Mouse (Mus musculus): ENCODE measurements at regions not wholly inside any gene's neighbourhood (a gene's known extent, or its start where the extent isn't known, plus 50 kb on each side); places are given as distances from the start of the nearest gene placed in this dataset.

GRCm38 (mm10) chr4:83915871-83916270, 390.5 kb downstream of the Ccdc171 start:
- no peak for DNase-seq (ENCODE audit: low read depth, low spot score)

GRCm38 (mm10) chr4:83917009-83917408, 391.7 kb downstream of the Ccdc171 start:
- no peak for DNase-seq (ENCODE audit: low read depth, low spot score)

GRCm38 (mm10) chr4:83918093-83918492, 392.7 kb downstream of the Ccdc171 start:
- no peak for DNase-seq (ENCODE audit: low read depth, low spot score)

- no peak for DNase-seq (ENCODE audit: low read depth, low spot score)
These were observed 393.7 kb downstream of the Ccdc171 start for GRCm38 (mm10) chr4:83919041-83919440.

- DNase-seq (ENCODE audit: low read depth, low spot score), result no peak
These were observed 399.9 kb downstream of the Ccdc171 start for GRCm38 (mm10) chr4:83925118-83925842.

DNA sequence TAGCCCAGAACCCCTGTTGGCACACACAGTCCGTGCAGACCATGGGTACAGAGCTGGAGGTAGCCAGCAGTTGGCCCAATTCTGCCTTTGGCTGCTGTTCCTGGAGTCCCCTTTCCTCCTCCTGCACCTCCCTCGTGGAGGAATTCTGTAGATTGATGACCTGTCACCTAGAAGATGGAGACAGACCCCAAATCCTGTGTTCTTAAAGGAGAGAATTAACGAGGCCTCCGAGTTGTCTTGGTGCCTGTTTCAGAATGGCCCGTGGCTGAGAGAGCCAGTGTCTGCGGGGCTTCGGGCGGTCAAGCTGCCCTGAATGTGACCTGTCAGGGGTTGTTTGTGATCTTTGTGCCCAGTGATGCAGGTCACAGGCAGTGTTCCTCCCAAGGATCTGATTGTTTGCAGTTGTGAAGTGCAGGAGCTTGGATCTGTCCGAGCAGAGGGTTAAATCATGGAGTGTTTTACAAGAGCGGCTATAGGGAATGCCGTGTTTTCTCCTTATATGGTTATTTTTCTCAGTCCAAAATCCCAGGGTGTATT, 400.9 kb downstream of the Ccdc171 start:
- no peak for DNase-seq (ENCODE audit: low read depth, low spot score)

DNA sequence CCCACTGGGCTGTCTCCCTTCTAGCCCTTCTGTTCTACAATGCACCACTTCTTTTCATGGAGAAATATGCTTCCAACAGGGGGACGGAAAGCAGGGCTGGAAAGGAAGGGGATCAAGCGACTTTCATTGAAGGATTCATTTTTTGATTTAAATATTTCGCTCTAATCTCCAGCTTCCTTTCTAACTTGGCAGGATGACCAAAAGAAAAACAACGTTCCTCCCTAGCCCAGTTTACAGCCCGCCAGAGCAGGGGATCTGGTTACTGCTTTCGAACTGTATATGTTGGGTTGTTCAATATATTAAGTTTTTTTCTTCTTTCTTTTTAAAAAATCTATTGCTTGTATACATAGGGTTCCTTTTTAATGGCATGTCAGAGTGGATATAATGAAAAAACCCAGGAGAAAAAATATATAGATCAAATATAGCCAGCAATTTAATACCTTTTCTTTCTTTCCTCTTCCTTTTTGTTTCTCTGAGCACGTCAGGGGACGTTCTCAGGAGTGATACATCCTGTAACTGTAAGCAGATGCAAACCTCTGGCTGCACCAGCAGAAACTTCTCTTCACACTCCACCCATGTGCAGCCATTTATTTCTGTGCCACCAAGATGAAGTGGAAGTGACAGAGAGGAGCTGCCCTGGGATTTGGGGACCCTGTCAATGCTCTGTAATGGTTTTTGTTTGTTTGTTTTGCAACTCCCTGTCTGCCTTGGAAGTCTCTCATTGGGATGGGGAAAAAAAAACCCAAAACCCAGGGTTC, 406.7 kb downstream of the Ccdc171 start:
- DNase-seq (ENCODE audit: low read depth, low spot score), result no peak

DNA sequence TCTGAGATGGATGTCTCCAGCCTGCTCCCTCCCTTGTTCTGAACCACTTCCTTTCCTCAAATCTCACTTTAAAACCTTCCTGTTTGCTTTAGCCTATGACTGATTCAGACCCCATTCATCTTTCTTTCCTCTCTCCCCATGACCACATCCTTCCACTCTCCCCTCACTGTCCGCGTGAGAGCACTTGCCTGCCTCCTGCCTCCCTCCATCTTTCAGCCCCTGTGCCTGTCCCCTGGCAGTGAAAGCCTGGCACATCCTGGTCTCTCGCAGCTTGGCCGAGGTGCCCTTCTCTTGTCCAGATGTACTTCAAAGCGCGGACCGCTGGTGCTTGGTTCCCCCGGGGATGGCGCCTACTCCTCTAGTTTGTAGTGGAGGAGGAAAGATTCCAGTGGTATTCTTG, 416.3 kb downstream of the Ccdc171 start:
- no peak for DNase-seq (ENCODE audit: low read depth, low spot score)

- no peak for DNase-seq (ENCODE audit: low read depth, low spot score)
These were observed 424.3 kb downstream of the Ccdc171 start for GRCm38 (mm10) chr4:83949612-83950011.

DNA sequence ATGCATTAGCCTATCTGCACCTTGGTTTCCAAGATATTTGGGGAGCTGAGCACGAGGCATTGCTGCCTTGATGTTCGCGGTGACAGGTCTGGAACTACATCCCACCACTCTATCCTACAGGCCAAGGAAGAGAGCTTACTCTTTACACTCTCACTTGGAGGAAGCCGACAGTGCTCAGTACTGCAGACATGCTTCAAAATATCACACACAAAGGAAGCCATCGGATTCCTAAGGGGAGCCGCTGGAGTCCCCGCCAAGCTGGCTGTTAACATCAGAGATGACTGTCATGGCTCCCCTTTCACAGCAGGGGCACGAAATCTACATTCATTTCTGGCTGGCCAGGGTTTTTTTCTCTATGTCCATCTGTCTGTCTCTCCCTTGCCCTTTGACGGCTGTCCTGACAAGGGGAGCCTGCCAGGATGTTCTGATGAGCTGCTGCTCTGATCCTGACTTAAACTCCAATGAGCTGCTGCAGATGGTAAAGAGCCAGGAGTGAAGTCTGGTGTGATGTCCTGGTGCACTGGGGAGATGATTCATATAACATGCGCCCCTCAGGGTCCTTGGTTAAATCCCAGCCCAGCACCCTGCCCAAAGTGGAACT, 425.6 kb downstream of the Ccdc171 start:
- DNase-seq (ENCODE audit: low read depth, low spot score), result no peak

DNA sequence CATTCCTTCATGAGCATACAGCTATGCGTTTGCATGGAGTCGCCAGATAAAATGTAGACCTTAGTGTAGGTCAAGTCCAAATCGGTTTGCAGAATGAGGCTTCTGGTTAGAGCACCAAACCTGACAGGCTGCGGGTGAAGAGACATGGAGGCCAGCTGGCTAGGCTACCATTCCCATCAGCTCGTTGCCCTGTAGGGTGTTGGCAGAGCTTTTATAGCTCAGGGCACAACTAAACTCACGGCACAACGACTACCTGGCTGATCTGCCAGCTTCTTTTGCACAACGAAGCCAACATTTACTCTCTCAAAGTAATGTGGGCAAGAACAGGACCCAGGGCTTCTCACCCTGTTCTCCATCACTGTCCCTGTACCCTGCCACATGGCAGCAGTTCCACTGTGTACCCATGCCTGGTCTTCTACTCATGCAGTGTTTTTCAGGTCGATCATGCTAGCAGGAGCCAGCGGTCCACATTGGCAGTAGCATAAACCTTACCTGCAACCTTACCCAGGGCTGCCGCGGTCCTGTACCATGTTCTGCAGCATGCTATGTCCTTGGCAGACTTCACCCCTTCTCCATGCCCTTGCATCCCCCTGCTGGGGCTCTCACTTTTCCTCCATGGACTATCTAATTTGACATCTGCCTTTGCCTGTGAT, 431.0 kb downstream of the Ccdc171 start:
- no peak for DNase-seq (ENCODE audit: low read depth, low spot score)

- DNase-seq (ENCODE audit: low read depth, low spot score), result no peak
These were observed 431.9 kb downstream of the Ccdc171 start for GRCm38 (mm10) chr4:83957217-83957692.

- no peak for DNase-seq (ENCODE audit: low read depth, low spot score)
These were observed 441.6 kb downstream of the Ccdc171 start for GRCm38 (mm10) chr4:83966898-83967297.

DNA sequence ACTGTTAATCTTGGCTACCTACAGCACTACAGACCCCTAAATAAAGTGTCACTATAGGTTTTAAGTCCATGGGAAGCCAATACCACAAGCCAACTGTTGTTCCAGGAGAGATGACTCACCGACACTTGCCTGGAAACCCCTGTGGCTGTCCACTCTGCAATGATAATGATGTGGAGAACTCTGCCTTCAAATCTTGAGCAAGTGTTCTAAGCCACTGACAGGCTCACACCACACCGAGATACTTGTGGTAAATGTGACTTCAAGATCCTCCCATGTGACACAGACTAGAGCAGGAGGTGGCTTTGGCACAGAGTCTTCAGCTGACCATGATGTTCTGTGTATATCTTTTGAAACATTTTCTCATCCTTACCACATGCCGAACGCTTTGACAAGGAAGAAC, 447.8 kb downstream of the Ccdc171 start:
- DNase-seq (ENCODE audit: low read depth, low spot score), result no peak

DNA sequence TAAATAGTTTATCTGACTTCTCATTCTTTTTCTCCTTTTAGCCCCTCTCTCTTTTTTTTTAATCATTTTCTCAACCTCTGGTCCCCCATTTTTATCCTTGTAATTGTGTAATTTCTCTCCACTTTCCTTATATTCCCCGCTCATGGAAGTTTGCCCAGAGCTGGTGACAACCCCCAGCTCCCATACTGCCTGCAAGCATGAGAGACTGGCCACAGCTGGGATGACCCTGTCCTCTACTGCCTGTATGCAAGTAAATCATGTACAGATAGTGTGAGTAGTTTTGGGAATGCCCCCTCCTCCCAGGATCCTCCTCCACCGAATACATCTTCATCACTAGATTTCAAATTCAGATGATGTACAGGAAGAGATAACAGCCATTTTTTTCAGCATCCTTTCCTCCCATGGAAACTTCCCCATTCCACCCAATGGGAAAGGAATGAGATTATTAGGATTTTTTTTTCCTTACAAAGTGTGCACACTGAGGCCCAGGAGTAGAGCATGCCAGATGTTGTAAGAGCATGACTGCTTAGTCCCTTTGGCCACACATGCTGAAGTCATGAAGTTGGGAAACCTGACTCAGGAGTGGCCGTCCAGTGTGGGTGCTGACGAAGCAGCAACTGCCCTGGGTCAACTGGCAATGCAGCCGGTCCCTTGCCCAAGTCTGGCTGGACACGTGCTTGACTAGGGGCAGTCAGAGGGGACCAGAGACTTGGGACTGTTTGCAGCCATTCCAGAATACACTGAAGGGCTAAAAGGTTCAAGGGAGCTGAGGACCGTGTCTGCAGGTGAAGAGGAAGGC, 449.1 kb downstream of the Ccdc171 start:
- no peak for DNase-seq (ENCODE audit: low read depth, low spot score)

DNA sequence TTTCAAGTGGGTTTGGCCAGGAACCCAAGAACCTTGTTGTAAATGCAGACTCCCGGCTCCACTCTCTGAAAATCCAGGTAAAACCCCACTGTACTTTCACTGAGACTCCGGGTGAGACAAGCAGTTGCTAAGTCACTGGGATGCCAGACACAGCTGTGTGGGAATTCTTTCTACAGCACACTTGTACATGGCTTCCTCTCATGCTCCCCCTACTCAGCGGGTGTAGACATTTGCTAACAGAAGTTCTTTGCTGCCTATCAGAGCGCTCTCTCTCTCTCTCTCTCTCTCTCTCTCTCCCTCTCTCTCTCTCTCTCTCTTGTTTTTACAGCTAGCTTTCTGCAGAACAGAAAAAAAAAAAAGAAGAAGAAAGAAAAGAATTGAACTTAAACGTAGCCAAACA, 450.2 kb downstream of the Ccdc171 start:
- no peak for DNase-seq (ENCODE audit: low read depth, low spot score)

DNA sequence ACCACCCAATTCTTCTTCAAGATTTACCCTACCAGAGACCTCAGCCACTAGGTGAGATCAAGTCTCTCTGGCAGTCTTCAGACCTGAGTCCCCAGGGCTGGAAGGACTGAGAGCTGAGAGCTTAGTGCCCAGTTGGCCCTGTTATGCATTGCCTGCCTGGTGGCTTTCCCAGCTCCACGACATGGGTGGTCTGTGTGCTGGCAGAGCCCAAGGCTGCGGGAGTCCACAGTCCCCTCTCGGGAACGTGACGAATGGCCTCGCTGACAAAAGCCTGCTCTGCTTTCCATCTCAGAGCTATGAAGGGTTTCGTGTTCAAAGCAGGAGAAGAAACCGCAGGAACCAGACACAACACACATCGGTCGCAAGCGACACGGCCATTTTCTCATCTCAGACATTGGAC, 450.7 kb downstream of the Ccdc171 start:
- DNase-seq (ENCODE audit: low read depth, low spot score), result no peak

DNA sequence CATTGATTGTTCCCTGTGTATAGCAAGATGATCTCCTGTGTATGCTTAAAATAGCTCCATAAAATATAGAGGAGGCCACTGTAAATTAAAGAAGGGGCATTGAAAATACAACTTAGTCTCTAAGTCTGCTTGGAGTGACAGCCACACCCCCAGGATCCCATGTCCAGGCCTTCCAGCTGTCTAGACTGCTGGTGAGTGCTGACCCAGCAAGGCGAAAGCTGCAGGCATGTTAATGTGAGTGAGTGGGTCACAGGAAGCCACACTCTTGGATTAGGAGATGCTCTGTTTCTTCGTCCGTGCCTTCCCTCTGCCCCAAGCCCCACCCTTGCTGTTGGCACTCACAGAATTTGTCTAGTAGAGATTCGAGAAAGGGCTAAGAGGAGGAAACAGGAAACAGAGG, 453.7 kb downstream of the Ccdc171 start:
- no peak for DNase-seq (ENCODE audit: low read depth, low spot score)

- no peak for DNase-seq (ENCODE audit: low read depth, low spot score)
These were observed 459.5 kb downstream of the Ccdc171 start for GRCm38 (mm10) chr4:83984671-83985391.

DNA sequence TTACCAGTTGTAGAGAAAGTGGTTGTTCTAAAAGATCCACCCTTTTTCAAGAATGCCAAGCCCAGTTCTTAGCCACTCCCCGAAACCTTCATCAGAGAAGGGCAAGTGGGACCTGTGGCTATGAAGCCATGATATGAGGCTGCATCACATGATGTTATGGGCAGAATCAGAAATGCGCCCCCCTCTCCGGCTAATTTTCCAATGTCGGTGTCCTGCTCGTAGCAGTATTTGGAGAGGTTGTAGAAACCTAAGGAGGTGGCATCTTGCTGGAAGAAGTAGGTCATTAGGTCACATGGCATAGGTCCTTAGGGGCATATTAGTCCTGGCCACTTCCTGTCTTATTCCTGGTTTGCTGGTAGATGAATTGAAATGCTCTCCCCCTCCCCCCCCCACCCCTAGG, 460.1 kb downstream of the Ccdc171 start:
- no peak for DNase-seq (ENCODE audit: low read depth, low spot score)

Data from WW6 (cell line).